Mouse (Mus musculus): Measurements from ENCODE around the gene Abce1.
"Not testable (repeated sequence)": the region's sequence is repeated elsewhere in the genome, so short reads cannot be mapped to it uniquely, and the experiment has no call there.

Abce1 gene

GRCm38 (mm10) chr8:79711064-79711961 lies at the start of gene Abce1, which contains the start of gene Anapc10:
Abce1 (minus strand) TSS chr8:79711740.
Anapc10 (plus strand) TSS chr8:79711820.
- DNase-seq (ENCODE audit: low read depth, low spot score): peak; percentile 99

GRCm38 (mm10) chr8:79750305-79750704 lies 38.8 kb upstream of the Abce1 start:
- DNase-seq (ENCODE audit: low read depth, low spot score): no peak

- DNase-seq (ENCODE audit: low read depth, low spot score): no peak
These were observed 37.1 kb upstream of the Abce1 start for GRCm38 (mm10) chr8:79748591-79748990.

- DNase-seq (ENCODE audit: low read depth, low spot score): no peak
These were observed 36.6 kb upstream of the Abce1 start for GRCm38 (mm10) chr8:79748171-79748570.

GRCm38 (mm10) chr8:79734304-79734703 lies 22.8 kb upstream of the Abce1 start:
- DNase-seq (ENCODE audit: low read depth, low spot score): peak; percentile 77

GRCm38 (mm10) chr8:79727900-79728299 lies 16.4 kb upstream of the Abce1 start:
- peak; percentile 61 for DNase-seq (ENCODE audit: low read depth, low spot score)

GRCm38 (mm10) chr8:79724589-79724988 lies 13.0 kb upstream of the Abce1 start:
- DNase-seq (ENCODE audit: low read depth, low spot score): no peak

- no peak for DNase-seq (ENCODE audit: low read depth, low spot score)
These were observed 11.8 kb upstream of the Abce1 start for GRCm38 (mm10) chr8:79723308-79723707.

- DNase-seq (ENCODE audit: low read depth, low spot score): no peak
These were observed 10.0 kb upstream of the Abce1 start for GRCm38 (mm10) chr8:79721537-79721936.

GRCm38 (mm10) chr8:79712676-79713075 lies 1.1 kb upstream of the Abce1 start:
- no peak for DNase-seq (ENCODE audit: low read depth, low spot score)

GRCm38 (mm10) chr8:79706687-79707086 lies 4.9 kb downstream of the Abce1 start:
- DNase-seq (ENCODE audit: low read depth, low spot score): no peak

GRCm38 (mm10) chr8:79692531-79692930 lies 19.0 kb downstream of the Abce1 start:
- no peak for DNase-seq (ENCODE audit: low read depth, low spot score)

GRCm38 (mm10) chr8:79685927-79686326 lies 25.6 kb downstream of the Abce1 start:
- not testable (repeated sequence) for DNase-seq (ENCODE audit: low read depth, low spot score)

GRCm38 (mm10) chr8:79680965-79681364 lies 30.6 kb downstream of the Abce1 start:
- DNase-seq (ENCODE audit: low read depth, low spot score): no peak

GRCm38 (mm10) chr8:79680555-79680954 lies 31.0 kb downstream of the Abce1 start:
- DNase-seq (ENCODE audit: low read depth, low spot score): no peak

GRCm38 (mm10) chr8:79680083-79680482 lies 31.5 kb downstream of the Abce1 start:
- DNase-seq (ENCODE audit: low read depth, low spot score): not testable (repeated sequence)

GRCm38 (mm10) chr8:79679005-79679404 lies 32.5 kb downstream of the Abce1 start:
- peak; percentile 93 for DNase-seq (ENCODE audit: low read depth, low spot score)

GRCm38 (mm10) chr8:79676461-79676860 lies 35.1 kb downstream of the Abce1 start:
- DNase-seq (ENCODE audit: low read depth, low spot score): no peak

GRCm38 (mm10) chr8:79658715-79659114 lies 52.8 kb downstream of the Abce1 start:
- not testable (repeated sequence) for DNase-seq (ENCODE audit: low read depth, low spot score)

- no peak for DNase-seq (ENCODE audit: low read depth, low spot score)
These were observed 57.8 kb downstream of the Abce1 start for GRCm38 (mm10) chr8:79653736-79654135.

GRCm38 (mm10) chr8:79650158-79650814 lies 61.3 kb downstream of the Abce1 start:
- DNase-seq (ENCODE audit: low read depth, low spot score): peak; percentile 78

GRCm38 (mm10) chr8:79649569-79649968 lies 62.0 kb downstream of the Abce1 start:
- no peak for DNase-seq (ENCODE audit: low read depth, low spot score)

GRCm38 (mm10) chr8:79641119-79641518 lies 70.4 kb downstream of the Abce1 start:
- peak; percentile 24 for DNase-seq (ENCODE audit: low read depth, low spot score)

Data from 3T3-L1 (cell line).